Mouse (Mus musculus) fat pad, adult 2 months (tissue): Measurements from ENCODE around the gene Atic.

Experiments
- DNase-seq: peaks from one replicate; pipeline ENCODE4 v3.0.0-alpha.2; 2011; ENCODE audit warnings: low read depth, low spot score; ENCODE audit errors: extremely low read depth

Gene Atic

DNA sequence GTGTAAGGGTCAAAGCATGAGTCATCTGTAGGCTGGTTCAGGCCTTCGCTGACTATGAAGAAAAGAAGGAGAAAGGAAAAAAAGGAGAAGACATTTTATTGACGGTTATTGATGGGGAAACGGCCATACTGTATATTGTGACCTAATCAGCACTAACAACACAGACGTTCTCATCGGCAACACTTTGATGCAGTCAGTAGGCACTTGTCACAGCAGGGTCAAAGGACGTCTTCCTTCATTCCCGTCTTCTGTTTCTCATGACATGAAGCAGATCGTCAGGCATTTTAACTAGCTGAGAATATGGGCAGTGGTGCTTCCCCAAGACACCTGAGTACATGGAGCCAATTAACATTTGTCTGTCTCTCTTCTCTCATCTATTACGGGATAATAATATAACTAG is 36.2 kb downstream of the Atic start:
- DNase-seq: no peak

DNA sequence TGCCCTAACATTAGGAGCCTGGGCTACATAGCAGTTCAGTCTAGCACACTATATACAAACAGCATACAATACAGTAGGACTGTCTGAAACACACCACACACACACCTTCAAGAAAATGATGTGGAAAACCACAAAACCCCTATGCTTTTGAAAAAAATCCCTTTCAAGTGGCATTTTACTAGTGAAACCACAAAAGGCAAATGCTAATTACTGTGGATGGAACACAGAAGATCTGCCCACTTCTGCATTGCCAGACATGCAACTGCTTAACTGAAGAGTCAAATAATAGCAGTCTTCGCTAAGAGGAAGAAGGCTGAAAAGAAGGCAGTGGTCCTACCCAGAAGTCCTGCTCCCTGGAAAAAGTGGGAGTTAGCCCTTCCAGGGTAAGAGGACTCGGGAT is 37.3 kb downstream of the Atic start:
- no peak for DNase-seq

DNA sequence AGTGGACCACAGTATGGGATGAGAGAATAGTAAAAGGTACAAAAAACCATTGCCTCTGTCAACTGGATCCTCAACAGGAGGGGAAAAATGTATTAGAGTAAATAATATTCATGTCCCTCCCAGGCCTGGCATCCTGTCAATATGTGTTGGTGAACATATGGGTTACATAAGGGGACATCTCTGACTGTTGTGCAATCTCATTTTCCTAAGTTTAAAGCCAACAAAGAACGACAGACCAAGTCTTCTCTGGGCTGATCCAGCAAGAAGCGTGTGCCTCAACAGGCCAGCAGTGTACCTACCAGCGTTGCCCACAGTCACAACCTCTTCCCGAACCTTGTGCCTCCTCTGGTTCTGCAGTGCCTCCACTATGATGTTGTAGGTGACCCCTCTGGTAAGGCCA is 38.4 kb downstream of the Atic start:
- DNase-seq: no peak

DNA sequence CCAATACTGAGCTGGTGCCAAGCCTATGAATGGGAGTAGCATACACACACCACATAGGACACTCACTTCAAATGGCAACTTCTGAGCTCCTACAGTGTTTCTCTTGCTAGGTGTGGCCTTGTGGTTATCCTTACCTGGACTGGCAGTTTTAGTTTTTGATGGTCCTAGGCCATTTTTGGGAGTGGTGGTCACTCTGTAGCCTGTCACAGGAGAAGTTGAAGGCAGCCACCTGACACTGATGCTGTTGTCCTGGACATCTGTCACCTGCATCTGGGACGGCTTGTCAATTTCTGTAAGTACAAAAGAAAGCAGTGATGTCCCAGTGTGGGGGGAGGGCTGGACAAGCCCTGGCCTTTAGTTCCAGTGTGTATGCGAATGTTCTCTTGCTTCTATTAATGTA is 48.8 kb downstream of the Atic start:
- DNase-seq: no peak

DNA sequence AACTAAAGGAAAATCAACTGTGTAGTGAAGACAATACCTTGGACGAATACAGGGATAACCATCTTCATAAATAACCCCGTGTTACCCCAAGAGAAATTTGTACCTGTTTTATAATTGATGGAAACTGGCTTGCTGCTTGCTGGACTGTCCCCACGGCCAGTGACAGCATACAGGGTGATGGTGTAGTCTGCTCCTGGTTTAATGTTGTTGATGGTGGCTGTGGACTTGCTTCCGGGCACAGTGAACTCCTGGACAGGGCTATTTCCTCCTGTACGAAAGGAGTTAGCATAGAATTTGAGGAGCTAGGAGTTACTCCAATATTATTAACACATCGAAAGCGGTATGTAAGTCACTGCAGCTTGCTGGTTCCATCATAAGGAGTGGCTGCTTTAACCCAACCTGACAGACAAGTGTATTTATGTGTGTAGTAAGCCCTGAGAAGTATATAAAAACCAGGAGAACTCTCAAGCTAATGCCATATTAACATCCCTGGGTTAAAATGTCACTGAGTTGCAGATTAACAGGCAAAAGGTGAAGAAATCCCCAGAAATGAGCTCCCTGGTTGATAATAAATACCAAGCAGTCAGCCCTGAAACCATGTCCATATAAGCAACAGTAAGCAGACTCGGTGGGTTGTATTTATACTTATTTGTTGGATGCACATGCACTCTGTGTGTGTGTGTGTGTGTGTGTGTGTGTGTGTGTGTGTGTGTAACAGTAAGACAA is 49.8 kb downstream of the Atic start:
- DNase-seq: no peak

DNA sequence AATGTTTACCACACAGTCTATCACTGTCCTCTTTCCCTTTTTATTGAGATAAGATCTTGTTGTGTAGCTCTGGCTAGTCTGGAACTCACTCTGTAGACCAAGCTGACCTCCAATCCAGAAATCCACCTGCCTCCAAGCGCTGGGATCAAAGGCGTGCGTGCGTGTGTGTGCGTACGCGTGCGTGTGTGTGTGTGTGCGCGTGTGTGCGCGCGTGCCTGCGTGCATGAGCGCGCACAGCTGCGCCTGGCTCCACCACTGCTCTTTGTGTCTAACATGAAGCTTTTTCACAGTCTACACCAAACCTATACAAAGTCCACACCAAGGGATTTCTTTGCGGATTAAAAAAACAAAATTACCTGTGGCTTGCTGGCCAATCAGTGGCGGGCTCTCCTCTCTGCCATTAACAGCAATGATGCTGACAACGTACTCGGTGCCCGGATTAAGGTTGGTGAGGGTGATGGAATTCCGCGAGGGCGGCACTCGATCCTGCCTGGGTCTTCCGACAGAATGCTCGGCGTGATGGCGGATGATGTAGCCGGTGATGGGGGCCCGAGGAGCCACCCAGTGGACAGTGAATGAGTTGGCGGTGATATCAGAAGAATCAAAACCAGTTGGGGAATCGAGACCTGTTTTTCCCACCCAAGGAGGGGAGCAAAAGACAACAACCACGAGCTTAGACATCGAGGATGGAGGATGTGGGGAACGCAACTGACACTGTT is 52.3 kb downstream of the Atic start:
- DNase-seq: no peak

DNA sequence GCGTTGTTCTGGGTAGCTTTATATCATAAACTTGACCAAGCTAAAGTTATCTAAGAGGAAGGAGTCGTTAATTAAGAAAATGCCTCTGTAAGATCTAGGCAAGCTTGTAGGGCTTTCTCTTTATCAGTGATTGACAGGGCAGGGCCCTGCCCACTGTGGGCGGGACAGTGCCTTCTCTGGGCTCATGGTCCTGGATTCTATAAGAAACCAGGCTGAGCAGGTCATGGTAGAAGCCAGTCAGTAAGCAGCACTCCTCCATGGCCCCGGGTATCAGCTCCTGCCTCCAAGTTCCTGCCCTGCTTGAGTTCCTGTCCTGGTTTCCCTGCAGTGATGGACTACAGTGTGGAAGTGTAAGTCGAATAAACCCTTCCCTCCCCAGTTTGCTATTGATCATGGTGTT is 53.0 kb downstream of the Atic start:
- DNase-seq: no peak

DNA sequence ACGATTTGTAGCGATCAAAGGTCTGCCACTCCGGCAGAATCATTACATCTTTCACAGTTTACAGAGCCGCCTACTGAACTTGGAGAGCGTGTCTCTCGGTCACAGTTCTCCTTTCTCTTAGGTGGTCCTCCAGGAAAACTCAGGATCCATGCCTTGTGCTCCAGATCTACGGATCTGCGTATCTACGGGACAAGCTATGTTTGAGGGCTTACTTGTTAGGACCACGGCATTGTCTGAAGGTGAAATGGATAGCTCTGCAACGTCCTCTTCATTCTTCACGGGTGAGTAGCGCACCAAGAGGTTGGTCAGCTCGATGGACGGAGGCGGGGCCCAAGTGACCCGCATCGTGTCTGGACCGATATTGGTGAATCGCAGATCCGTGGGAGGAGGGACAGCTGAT is 55.3 kb downstream of the Atic start:
- no peak for DNase-seq

DNA sequence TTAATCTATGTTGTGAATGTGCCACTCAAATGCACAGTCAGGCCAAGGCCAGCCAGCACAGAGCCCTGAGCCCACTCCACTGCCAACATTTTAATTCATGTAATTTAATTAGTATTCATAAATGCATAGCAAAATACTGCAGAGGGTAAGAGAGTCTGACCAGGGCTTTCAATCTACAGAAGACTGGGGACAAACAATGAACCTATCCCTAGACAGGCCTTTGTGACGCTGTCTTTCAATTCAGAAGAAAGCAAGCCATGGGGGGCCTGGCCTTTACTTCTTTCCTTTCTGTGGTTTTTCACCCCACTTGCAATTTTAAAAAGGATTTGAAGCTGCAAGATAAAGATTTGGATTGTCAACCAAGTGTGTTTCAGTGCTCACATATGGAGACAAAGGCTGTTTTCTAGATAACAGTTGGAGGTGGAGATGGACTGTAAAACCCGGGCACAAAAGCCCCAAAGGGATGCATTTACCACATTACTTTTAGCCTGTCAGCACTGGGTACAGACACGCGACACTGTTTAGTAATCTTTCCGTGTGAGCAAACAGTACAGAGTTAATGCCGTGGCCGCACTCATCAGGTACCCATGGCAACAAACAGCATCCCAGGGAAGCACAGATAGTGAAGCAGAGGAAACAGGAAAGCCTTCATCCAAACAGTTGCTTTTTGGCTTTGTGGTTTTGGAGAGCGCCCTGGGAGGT is 57.7 kb downstream of the Atic start:
- no peak for DNase-seq

DNA sequence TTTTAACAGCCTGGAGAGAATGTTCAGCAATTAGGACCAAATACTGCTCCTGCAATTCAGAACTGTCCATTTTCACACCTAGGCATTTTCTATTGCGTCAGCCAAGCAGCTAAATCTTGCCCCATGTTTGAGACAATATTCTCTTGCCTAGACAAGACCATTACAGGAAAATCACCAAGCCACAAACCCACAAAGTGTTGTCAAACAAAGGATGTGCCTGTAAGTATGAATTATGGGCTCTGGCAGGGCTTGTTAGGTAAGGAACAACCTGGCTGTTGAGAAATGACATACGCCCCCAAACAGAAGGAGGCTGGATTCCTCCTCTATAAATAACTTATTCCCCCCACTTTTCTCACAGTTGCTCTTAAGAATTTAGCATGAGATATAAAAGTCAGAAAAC is 64.6 kb downstream of the Atic start:
- no peak for DNase-seq

DNA sequence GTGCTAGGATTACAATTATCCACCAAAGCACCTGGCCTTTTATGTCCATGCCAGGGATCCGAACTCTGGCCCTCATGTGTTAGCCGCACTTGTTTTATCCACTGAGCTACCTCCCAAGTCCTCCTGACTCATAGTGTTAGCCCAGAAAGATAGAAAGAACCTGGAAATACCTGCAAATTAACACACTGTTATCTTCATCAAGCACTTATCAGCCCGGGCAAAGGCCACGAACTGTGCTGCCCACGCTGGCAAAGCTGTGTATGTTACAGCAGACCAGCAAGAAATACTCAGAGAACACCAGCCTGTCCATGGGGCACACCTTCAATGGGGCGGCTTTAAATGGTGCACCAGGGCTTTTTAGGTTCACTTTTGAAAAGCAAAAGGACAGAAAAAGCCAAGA is 66.7 kb downstream of the Atic start:
- DNase-seq: no peak
